Mouse (Mus musculus) heart, embryonic 11.5 days (tissue): ENCODE measurements around the gene Coq8b. TPM values are rescaled to one million over a fixed set of nuclear protein-coding genes. Genes with fewer than 3 reads are reported as not detected.

Source experiments
- ATAC-seq: fragments of 200-750 bp; cut with Nextera tagmentation; replicated peaks from 2 replicates; pipeline ENCODE4 v1.8.0; 2017; ENCODE audit warnings: moderate library complexity; ENCODE audit not compliant: insufficient number of reproducible peaks, low FRiP score, low TSS enrichment
- H3K27ac ChIP-seq: fragments of 300-500 bp; sonication (generic); 2 replicates; pipeline ENCODE4 v1.5.1; 2014; ENCODE audit warnings: mild to moderate bottlenecking, low read depth, low read length
- H3K27me3 ChIP-seq: fragments of 300-500 bp; sonication (generic); 2 replicates; pipeline ENCODE4 v1.6.1; 2014; ENCODE audit warnings: mild to moderate bottlenecking, low read length, mixed read lengths; ENCODE audit not compliant: control insufficient read depth, insufficient read depth
- H3K36me3 ChIP-seq: fragments of 300-500 bp; sonication (generic); 2 replicates; pipeline ENCODE4 v1.6.1; 2014; ENCODE audit warnings: mild to moderate bottlenecking, low read length, moderate library complexity, mixed read lengths; ENCODE audit not compliant: control insufficient read depth, insufficient read depth
- H3K4me1 ChIP-seq: fragments of 300-500 bp; sonication (generic); 2 replicates; pipeline ENCODE4 v1.6.1; 2014; ENCODE audit warnings: low read length; ENCODE audit not compliant: control insufficient read depth, insufficient read depth
- H3K4me2 ChIP-seq: fragments of 300-500 bp; sonication (generic); 2 replicates; pipeline ENCODE4 v1.6.1; 2014; ENCODE audit warnings: mild to moderate bottlenecking, moderate library complexity
- H3K4me3 ChIP-seq: fragments of 300-500 bp; sonication (generic); 2 replicates; pipeline ENCODE4 v1.5.1; 2014; ENCODE audit warnings: low read depth, low read length
- H3K9ac ChIP-seq: fragments of 300-500 bp; sonication (generic); 2 replicates; pipeline ENCODE4 v1.6.1; 2014; ENCODE audit warnings: mild to moderate bottlenecking, low read depth, low read length, moderate library complexity
- H3K9me3 ChIP-seq: fragments of 300-500 bp; sonication (generic); replicated peaks from 2 replicates; pipeline ENCODE4 v1.6.1; 2016; ENCODE audit warnings: low read length; ENCODE audit not compliant: control insufficient read depth
- WGBS: fragments of 180-500 bp; shearing (Covaris S2); extraction: QIAGEN DNeasy Blood & Tissue Kit; methylation state at CpG from one replicate; pipeline ENCODE4 v1.1.7; 2014; ENCODE audit not compliant: insufficient replicate concordance; 5-methylcytosine and 5-hydroxymethylcytosine counted together
- polyA plus RNA-seq: library from polyadenylated mRNA; unstranded; fragments of >200 nt; fragmentation: Nextera tagmentation; extraction: Ambion mirVana; gene quantifications from 2 replicates; pipeline ENCODE4 v1.2.1, GENCODE M21; 2014

Coq8b gene
- polyA plus RNA-seq, 1 experiment from 2014 or later = 9.1 TPM

- Histone ChIP-seq H3K9me3 (no peaks in the 10 kb centered on the region), H3K9ac (peak overlapping the region; percentile 54), H3K27me3 (no peaks in the 10 kb centered on the region), H3K4me1 (peaks cover 21% of the 10 kb centered on the region), H3K4me2 (peak overlapping the region; percentile 93), H3K36me3 (no peaks in the 10 kb centered on the region; the same call in 1 of the 2 replicates), H3K4me3 (peak overlapping the region; percentile 86), H3K27ac (no peak overlapping the region)
- 15% methylated on average over 27 of the region's 27 CpGs for WGBS
- no peak for ATAC-seq
Observed at GRCm38 (mm10) chr7:27257046-27257851, 24.4 kb downstream of the Coq8b start.

GRCm38 (mm10) chr7:27257852-27258204, 25.0 kb downstream of the Coq8b start:
- no peaks in the 10 kb centered on the region for H3K27me3 ChIP-seq
- H3K9ac ChIP-seq = peak overlapping the region; percentile 86
- no peak for ATAC-seq
- H3K4me1 ChIP-seq = peaks cover 21% of the 10 kb centered on the region
- H3K36me3 ChIP-seq = peaks cover 3% of the 10 kb centered on the region; the same call in 1 of the 2 replicates
- peak overlapping the region; percentile 86 for H3K4me3 ChIP-seq
- H3K4me2 ChIP-seq = peak overlapping the region; percentile 93
- no peaks in the 10 kb centered on the region for H3K9me3 ChIP-seq
- H3K27ac ChIP-seq = no peak overlapping the region
- WGBS = 4% methylated on average over 6 of the region's 6 CpGs

DNA sequence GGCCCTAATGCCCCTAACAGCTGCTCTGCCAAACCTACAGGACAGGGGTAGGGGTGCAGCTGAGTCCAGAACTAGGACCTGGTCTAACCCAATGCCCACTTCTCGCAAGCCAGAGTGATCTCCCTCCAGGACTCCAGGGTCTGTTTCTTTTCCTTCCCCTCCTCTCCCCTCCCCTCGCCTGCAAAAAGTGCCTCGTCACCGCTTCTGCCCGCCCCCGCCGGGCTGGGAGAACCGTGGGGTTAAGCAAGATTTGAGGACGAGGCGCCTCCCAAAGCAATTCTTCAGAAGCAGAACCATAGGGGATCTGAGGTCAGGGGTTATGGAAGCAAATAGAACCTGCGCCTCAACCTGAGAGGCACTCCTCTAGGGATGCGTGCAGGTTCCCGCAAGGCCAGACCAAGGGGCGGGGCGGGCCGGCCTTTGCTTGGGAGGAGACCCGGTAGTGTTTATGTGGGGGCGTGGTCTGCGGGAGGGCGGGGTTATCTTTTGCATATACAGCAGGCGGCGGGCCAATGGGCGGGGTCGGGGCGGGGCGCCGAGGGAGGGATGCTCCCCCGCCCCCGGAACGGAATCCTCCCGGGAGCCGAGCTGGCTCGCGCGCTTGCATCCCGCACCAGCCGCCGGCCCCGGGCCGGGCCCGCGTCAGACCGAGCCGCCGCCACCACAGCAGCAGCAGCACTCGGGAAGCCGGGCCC, 25.5 kb downstream of the Coq8b start, which contains the start of gene Numbl:
TSS of gene Numbl (plus strand) at position 229 of the 695 bp plus-strand sequence.
- H3K27ac ChIP-seq = peak within 1 kb of the TSS; percentile 35; the same call in 1 of the 2 replicates
- peak; percentile 83 for ATAC-seq
- peak within 1 kb of the TSS; percentile 86 for H3K4me3 ChIP-seq
- H3K9me3 ChIP-seq = no peaks in the 10 kb centered on the region
- H3K4me1 ChIP-seq = peaks cover 21% of the 10 kb centered on the region
- peak within 1 kb of the TSS; percentile 93 for H3K4me2 ChIP-seq
- WGBS = 1% methylated on average over 45 of the region's 47 CpGs
- H3K36me3 ChIP-seq = peaks cover 3% of the 10 kb centered on the region; the same call in 1 of the 2 replicates
- peak within 1 kb of the TSS; percentile 86 for H3K9ac ChIP-seq
- no peaks in the 10 kb centered on the region for H3K27me3 ChIP-seq

DNA sequence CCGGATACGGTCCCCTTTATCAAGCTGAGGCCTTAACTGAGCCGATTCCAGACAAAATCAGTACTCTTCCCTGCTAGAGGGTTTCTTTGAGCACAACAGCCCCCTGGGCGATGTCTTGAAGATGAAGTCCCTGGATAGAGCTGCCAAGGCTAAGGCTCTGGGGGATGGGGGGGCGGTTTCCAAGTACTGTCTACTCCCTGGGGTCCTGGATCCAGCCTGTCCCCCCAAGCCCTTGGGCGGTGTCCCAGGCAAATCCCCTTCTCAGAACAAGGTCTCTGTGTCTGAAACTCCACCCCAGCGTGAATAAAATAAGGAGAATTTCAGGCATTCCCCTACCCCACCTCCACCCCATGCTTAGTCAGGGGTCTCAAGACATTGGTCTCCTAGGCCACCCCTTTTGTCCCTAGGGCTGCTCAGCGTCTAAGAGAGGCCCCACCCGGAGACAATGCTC, 26.5 kb downstream of the Coq8b start:
- no peaks in the 10 kb centered on the region for H3K9me3 ChIP-seq
- peak overlapping the region; percentile 35; the same call in 1 of the 2 replicates for H3K27ac ChIP-seq
- ATAC-seq = no peak
- peak overlapping the region; percentile 93 for H3K4me2 ChIP-seq
- H3K9ac ChIP-seq = peak overlapping the region; percentile 86
- WGBS = 5% methylated on average over 9 of the region's 9 CpGs
- peak overlapping the region; percentile 86 for H3K4me3 ChIP-seq
- peaks cover 3% of the 10 kb centered on the region; the same call in 1 of the 2 replicates for H3K36me3 ChIP-seq
- no peaks in the 10 kb centered on the region for H3K27me3 ChIP-seq
- H3K4me1 ChIP-seq = peaks cover 21% of the 10 kb centered on the region

DNA sequence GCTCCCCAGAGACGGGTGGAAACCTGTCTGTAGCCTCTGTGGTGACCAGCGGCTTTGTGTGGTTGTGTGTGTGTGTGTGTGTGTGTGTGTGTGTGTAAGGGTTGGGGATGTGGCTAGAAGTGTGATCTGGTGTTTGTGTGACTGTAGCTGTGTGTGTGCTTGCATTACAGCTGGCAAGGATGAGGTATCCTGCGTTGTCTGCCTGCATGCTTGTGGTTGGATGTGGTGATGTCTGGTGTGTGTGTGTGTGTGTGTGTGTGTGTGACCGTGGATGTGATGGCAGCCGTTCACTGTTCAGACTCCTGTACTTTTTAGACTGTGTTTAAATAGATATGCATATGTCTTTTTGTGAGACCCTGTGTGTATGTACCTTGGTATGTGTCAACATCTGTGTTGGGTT, 26.9 kb downstream of the Coq8b start:
- peak overlapping the region; percentile 86 for H3K9ac ChIP-seq
- ATAC-seq = no peak
- peaks cover 21% of the 10 kb centered on the region for H3K4me1 ChIP-seq
- H3K36me3 ChIP-seq = peaks cover 3% of the 10 kb centered on the region; the same call in 1 of the 2 replicates
- no peaks in the 10 kb centered on the region for H3K9me3 ChIP-seq
- 42% methylated on average over 5 of the region's 5 CpGs for WGBS
- peak overlapping the region; percentile 93 for H3K4me2 ChIP-seq
- H3K27ac ChIP-seq = no peak overlapping the region
- peak overlapping the region; percentile 86 for H3K4me3 ChIP-seq
- no peaks in the 10 kb centered on the region for H3K27me3 ChIP-seq

DNA sequence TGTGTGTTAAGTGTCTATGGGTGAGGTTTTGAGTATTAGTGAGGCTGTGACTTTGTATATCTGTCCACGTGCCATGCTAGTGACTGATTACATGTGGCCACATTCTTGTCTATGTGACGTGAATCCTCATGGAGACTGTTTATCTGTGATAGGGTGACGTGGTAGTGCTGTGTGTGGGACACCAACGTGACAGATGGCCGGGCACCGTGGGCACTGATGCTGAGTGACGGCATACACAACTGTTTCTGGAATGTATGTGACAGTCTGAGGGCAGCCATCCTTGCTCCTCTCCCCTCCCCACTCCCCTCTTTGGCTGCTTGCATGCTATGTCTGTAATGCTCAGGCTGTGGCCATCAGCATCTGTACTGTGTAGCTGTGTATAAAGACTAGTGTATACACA, 28.0 kb downstream of the Coq8b start:
- Histone ChIP-seq H3K27me3 (no peaks in the 10 kb centered on the region), H3K9me3 (no peaks in the 10 kb centered on the region), H3K4me1 (peaks cover 21% of the 10 kb centered on the region), H3K9ac (no peak overlapping the region), H3K4me3 (no peak overlapping the region), H3K27ac (no peak overlapping the region), H3K4me2 (no peak overlapping the region), H3K36me3 (peaks cover 3% of the 10 kb centered on the region; the same call in 1 of the 2 replicates)
- ATAC-seq = no peak
- WGBS = 72% methylated on average over 7 of the region's 7 CpGs

DNA sequence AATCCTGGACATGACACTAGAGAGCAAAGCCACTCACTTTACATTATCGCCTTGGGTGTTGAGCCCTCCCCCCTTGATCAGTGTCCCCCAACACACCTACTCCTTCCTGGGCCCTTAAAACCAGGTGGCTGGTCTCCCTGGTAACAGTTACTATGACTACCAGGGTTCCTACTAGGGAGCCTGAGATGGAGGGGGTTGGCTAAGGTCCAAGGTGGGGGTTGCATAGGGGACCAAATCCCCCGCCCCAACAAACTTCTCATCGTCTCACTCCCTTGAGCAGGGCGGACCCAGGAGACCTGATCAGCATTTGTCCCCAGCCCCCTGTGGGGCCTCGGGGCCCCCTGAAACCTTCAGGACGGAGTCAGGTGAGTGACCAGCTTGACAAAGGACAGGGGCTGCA, 29.1 kb downstream of the Coq8b start:
- no peak overlapping the region for H3K4me3 ChIP-seq
- ATAC-seq = no peak
- H3K27me3 ChIP-seq = no peaks in the 10 kb centered on the region
- H3K36me3 ChIP-seq = peaks cover 3% of the 10 kb centered on the region; the same call in 1 of the 2 replicates
- H3K9me3 ChIP-seq = no peaks in the 10 kb centered on the region
- no peak overlapping the region for H3K4me2 ChIP-seq
- peaks cover 18% of the 10 kb centered on the region for H3K4me1 ChIP-seq
- no peak overlapping the region for H3K27ac ChIP-seq
- H3K9ac ChIP-seq = no peak overlapping the region
- WGBS = 85% methylated on average over 6 of the region's 6 CpGs

GRCm38 (mm10) chr7:27264761-27265160, 31.9 kb downstream of the Coq8b start:
- Histone ChIP-seq H3K27me3 (no peaks in the 10 kb centered on the region), H3K27ac (no peak overlapping the region), H3K4me2 (no peak overlapping the region), H3K9ac (no peak overlapping the region), H3K36me3 (peaks cover 10% of the 10 kb centered on the region), H3K9me3 (no peaks in the 10 kb centered on the region), H3K4me3 (no peak overlapping the region), H3K4me1 (peaks cover 2% of the 10 kb centered on the region; the same call in 1 of the 2 replicates)
- WGBS = 84% methylated on average over 12 of the region's 12 CpGs
- ATAC-seq = no peak
